Mouse (Mus musculus): ENCODE measurements at regions not wholly inside any gene's neighbourhood (a gene's known extent, or its start where the extent isn't known, plus 50 kb on each side); places are given as distances from the start of the nearest gene placed in this dataset.
"Not testable (repeated sequence)": the region's sequence is repeated elsewhere in the genome, so short reads cannot be mapped to it uniquely, and the experiment has no call there.

GRCm38 (mm10) chr14:53640441-53640840, 613.5 kb downstream of the Dad1 start:
- H3K4me3 ChIP-seq (ENCODE audit: control insufficient read depth, low read depth, low read length); H3K27ac ChIP-seq (ENCODE audit: control insufficient read depth, insufficient read depth, low read depth, low read length); H3K4me1 ChIP-seq (ENCODE audit: control insufficient read depth, insufficient read depth, low read length); H3K36me3 ChIP-seq (ENCODE audit: control insufficient read depth, insufficient read depth, low read length); H3K27me3 ChIP-seq (ENCODE audit: control insufficient read depth, insufficient read depth, low read length): not testable (repeated sequence)

GRCm38 (mm10) chr14:53637664-53638063, 616.2 kb downstream of the Dad1 start:
- not testable (repeated sequence) for H3K36me3 ChIP-seq (ENCODE audit: control insufficient read depth, insufficient read depth, low read length); H3K4me3 ChIP-seq (ENCODE audit: control insufficient read depth, low read depth, low read length); H3K27ac ChIP-seq (ENCODE audit: control insufficient read depth, insufficient read depth, low read depth, low read length); H3K4me1 ChIP-seq (ENCODE audit: control insufficient read depth, insufficient read depth, low read length); H3K27me3 ChIP-seq (ENCODE audit: control insufficient read depth, insufficient read depth, low read length)

GRCm38 (mm10) chr14:53635206-53635605, 618.7 kb downstream of the Dad1 start:
- not testable (repeated sequence) for H3K4me3 ChIP-seq (ENCODE audit: control insufficient read depth, low read depth, low read length); H3K27ac ChIP-seq (ENCODE audit: control insufficient read depth, insufficient read depth, low read depth, low read length); H3K4me1 ChIP-seq (ENCODE audit: control insufficient read depth, insufficient read depth, low read length); H3K27me3 ChIP-seq (ENCODE audit: control insufficient read depth, insufficient read depth, low read length); H3K36me3 ChIP-seq (ENCODE audit: control insufficient read depth, insufficient read depth, low read length)

GRCm38 (mm10) chr14:53634320-53634979, 619.5 kb downstream of the Dad1 start:
- H3K4me1 ChIP-seq (ENCODE audit: control insufficient read depth, insufficient read depth, low read length); H3K27me3 ChIP-seq (ENCODE audit: control insufficient read depth, insufficient read depth, low read length); H3K36me3 ChIP-seq (ENCODE audit: control insufficient read depth, insufficient read depth, low read length); H3K4me3 ChIP-seq (ENCODE audit: control insufficient read depth, low read depth, low read length); H3K27ac ChIP-seq (ENCODE audit: control insufficient read depth, insufficient read depth, low read depth, low read length): not testable (repeated sequence)

GRCm38 (mm10) chr14:53633743-53634142, 620.2 kb downstream of the Dad1 start:
- not testable (repeated sequence) for H3K27me3 ChIP-seq (ENCODE audit: control insufficient read depth, insufficient read depth, low read length); H3K27ac ChIP-seq (ENCODE audit: control insufficient read depth, insufficient read depth, low read depth, low read length); H3K4me1 ChIP-seq (ENCODE audit: control insufficient read depth, insufficient read depth, low read length); H3K36me3 ChIP-seq (ENCODE audit: control insufficient read depth, insufficient read depth, low read length); H3K4me3 ChIP-seq (ENCODE audit: control insufficient read depth, low read depth, low read length)

GRCm38 (mm10) chr14:53621376-53621775, 632.5 kb downstream of the Dad1 start:
- H3K27ac ChIP-seq (ENCODE audit: control insufficient read depth, insufficient read depth, low read depth, low read length); H3K4me3 ChIP-seq (ENCODE audit: control insufficient read depth, low read depth, low read length); H3K27me3 ChIP-seq (ENCODE audit: control insufficient read depth, insufficient read depth, low read length); H3K36me3 ChIP-seq (ENCODE audit: control insufficient read depth, insufficient read depth, low read length); H3K4me1 ChIP-seq (ENCODE audit: control insufficient read depth, insufficient read depth, low read length): not testable (repeated sequence)
- peak; percentile 64; the same call in 1 of the 2 replicates for TF ChIP-seq CTCF (IDR thresholded peaks at IDR 0.05; ENCODE audit: control insufficient read depth, insufficient read depth, insufficient replicate concordance, low read depth, low read length)

- not testable (repeated sequence) for H3K4me3 ChIP-seq (ENCODE audit: control insufficient read depth, low read depth, low read length); H3K27me3 ChIP-seq (ENCODE audit: control insufficient read depth, insufficient read depth, low read length); H3K36me3 ChIP-seq (ENCODE audit: control insufficient read depth, insufficient read depth, low read length); H3K27ac ChIP-seq (ENCODE audit: control insufficient read depth, insufficient read depth, low read depth, low read length); H3K4me1 ChIP-seq (ENCODE audit: control insufficient read depth, insufficient read depth, low read length)
Observed at GRCm38 (mm10) chr14:53616061-53616460, 637.8 kb downstream of the Dad1 start.

- no peaks in the 10 kb centered on the region for H3K27me3 ChIP-seq (ENCODE audit: control insufficient read depth, insufficient read depth, low read length)
- no peaks in the 10 kb centered on the region for H3K36me3 ChIP-seq (ENCODE audit: control insufficient read depth, insufficient read depth, low read length)
- no peaks in the 10 kb centered on the region for H3K4me1 ChIP-seq (ENCODE audit: control insufficient read depth, insufficient read depth, low read length)
- H3K27ac ChIP-seq (ENCODE audit: control insufficient read depth, insufficient read depth, low read depth, low read length): no peak overlapping the region
- H3K4me3 ChIP-seq (ENCODE audit: control insufficient read depth, low read depth, low read length): no peak overlapping the region
- TF ChIP-seq POLR2A (IDR thresholded peaks at IDR 0.05; ENCODE audit: control insufficient read depth, low read depth, low read length): no peak
- TF ChIP-seq CTCF (IDR thresholded peaks at IDR 0.05; ENCODE audit: control insufficient read depth, insufficient read depth, insufficient replicate concordance, low read depth, low read length): no peak
Observed at GRCm38 (mm10) chr14:53614341-53614740, 639.6 kb downstream of the Dad1 start.

GRCm38 (mm10) chr14:53599299-53599698, 654.6 kb downstream of the Dad1 start:
- not testable (repeated sequence) for H3K27me3 ChIP-seq (ENCODE audit: control insufficient read depth, insufficient read depth, low read length); H3K4me1 ChIP-seq (ENCODE audit: control insufficient read depth, insufficient read depth, low read length); H3K4me3 ChIP-seq (ENCODE audit: control insufficient read depth, low read depth, low read length); H3K27ac ChIP-seq (ENCODE audit: control insufficient read depth, insufficient read depth, low read depth, low read length); H3K36me3 ChIP-seq (ENCODE audit: control insufficient read depth, insufficient read depth, low read length)

- not testable (repeated sequence) for H3K4me1 ChIP-seq (ENCODE audit: control insufficient read depth, insufficient read depth, low read length); H3K27me3 ChIP-seq (ENCODE audit: control insufficient read depth, insufficient read depth, low read length); H3K4me3 ChIP-seq (ENCODE audit: control insufficient read depth, low read depth, low read length); H3K27ac ChIP-seq (ENCODE audit: control insufficient read depth, insufficient read depth, low read depth, low read length); H3K36me3 ChIP-seq (ENCODE audit: control insufficient read depth, insufficient read depth, low read length)
Observed at GRCm38 (mm10) chr14:53597287-53597686, 656.6 kb downstream of the Dad1 start.

All from testis, adult 2 months (tissue).